Mouse (Mus musculus): Measurements from ENCODE around the gene Acaca.

DNA sequence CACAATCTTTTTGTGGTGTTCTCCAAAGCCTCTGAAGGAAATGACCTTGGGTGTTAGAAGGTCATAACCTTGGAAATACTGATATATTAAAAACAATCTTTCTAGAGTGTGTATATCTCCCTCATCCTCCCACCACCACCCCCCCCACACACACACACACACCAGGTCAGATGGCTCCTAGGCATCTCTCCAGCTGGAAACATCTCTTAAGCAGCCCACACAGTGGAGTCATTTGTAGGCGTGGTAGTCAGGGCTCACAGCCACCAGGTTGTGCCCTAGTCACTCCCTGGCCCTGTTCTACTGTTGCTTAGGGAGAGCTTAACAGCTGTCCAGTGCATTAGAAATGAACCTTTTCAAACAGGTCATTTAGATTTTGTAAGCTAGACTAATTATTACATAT, 265.5 kb downstream of the Acaca start:
- TF ChIP-seq POLR2A (IDR thresholded peaks at IDR 0.05; ENCODE audit: borderline replicate concordance, low read depth, low read length) (no peak), CTCF (IDR thresholded peaks at IDR 0.05; ENCODE audit: low read depth, low read length) (no peak)
